26 mouse cellular contexts compared by ENCODE assay signal in the genomic region with DNA sequence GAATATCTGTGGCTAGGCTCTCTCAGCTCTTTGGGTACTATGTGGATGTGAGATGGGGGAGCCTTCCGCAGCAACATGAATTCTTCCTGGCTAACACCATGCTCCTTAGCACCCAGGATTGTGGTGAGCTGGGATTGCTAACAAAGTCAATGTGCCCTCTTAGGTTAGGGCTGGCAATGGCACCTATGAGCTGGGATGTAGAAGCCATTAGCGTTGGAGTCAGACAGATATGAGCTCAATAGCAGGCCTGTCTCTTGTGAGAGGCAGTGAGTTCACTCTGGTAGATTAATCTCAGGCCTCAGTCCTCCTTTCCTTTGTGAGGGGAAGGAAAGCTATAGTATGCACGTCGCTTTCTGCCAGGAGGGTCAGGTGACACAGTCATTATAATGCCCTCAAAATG. TPM values are rescaled to one million over a fixed set of nuclear protein-coding genes. Genes with fewer than 3 reads are reported as not detected.
"Had no signal": no experiment of that assay in that cellular context is flagged by ENCODE, and none has a peak within 500 bp of the region (broad histone marks: within the 10 kb centered on the region; RNA-seq: fewer than 3 reads in every experiment).

No protein-coding gene starts in this region.

- H3K27ac ChIP-seq: midbrain, embryonic 10.5 days; neural tube, embryonic 13.5 days; neural tube, embryonic 15.5 days had no signal

- DNase-seq: lung, adult 18-20 months; lung, embryonic 14.5 days; lung, postnatal 10 days; lung, postnatal 4 days; midbrain, embryonic 14.5 days; retina, postnatal 1 day; right cerebral cortex, adult 18-20 months; right cerebral cortex, postnatal 25 days; right cerebral cortex, postnatal 4 days; spleen, adult 18-20 months; thymus, adult 18-20 months; thymus, postnatal 14 days; thymus, postnatal 36 days had no signal

- H3K9me3 ChIP-seq: midbrain, embryonic 10.5 days; neural tube, embryonic 13.5 days; neural tube, embryonic 15.5 days had no signal

- H3K27me3 ChIP-seq: neural tube, embryonic 13.5 days; neural tube, embryonic 15.5 days had no signal

- H3K9ac ChIP-seq: lung, embryonic 14.5 days; neural tube, embryonic 13.5 days; neural tube, embryonic 15.5 days had no signal

- H3K36me3 ChIP-seq: neural tube, embryonic 13.5 days; neural tube, embryonic 15.5 days had no signal

- ATAC-seq: midbrain, embryonic 16.5 days had no signal

- H3K4me3 ChIP-seq: midbrain, embryonic 10.5 days; myocyte; neural tube, embryonic 13.5 days; neural tube, embryonic 15.5 days had no signal

- H3K4me2 ChIP-seq: lung, embryonic 14.5 days; neural tube, embryonic 13.5 days; neural tube, embryonic 15.5 days had no signal

RNA-seq across cellular contexts. Expression of a gene that starts 56.3 kb away (rescaled TPM):
- total RNA-seq: megakaryocyte, adult 5-6 weeks; megakaryocyte-erythroid progenitor cell, adult 5-6 weeks had no signal
- polyA plus RNA-seq: lung, embryonic 14.5 days; lung, embryonic 16.5 days; midbrain, embryonic 10.5 days; midbrain, embryonic 14.5 days; midbrain, embryonic 16.5 days; myocyte; neural tube, embryonic 11.5 days; neural tube, embryonic 13.5 days; neural tube, embryonic 15.5 days; small intestine, adult 2 months; stomach, embryonic 14.5 days; stomach, embryonic 16.5 days; thymus, postnatal 0 days had no signal
